Mouse (Mus musculus) cerebellum, postnatal 36 days (tissue): ENCODE results near the gene Zrsr2.

Experiments used
- DNase-seq, 2 experiments: peaks; one replicate each; pipeline ENCODE4 v3.0.0; 2021 to 2022; ENCODE audit warnings: mixed read lengths in 2 of 2

The Zrsr2 gene

DNA sequence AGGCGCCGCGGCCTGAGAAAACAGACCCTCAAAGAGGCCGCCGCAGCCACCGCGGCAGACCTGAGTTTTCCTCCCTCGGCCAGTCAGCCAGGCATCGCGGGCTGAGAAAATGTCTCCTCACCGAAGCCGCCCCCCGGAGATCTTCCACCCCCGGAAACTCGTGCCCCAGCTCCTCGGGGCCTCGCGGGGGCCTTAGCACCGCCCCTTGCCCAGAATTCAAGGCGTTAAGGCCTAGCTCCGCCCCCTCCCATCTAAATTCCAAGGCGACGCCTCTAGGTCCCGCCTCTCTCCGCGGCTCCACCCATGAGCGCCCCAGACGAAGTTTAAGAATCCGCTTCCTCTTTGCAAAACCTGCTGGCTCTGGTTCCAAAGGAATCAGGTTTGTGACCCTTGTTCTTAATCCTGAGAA lies at the start of gene Zrsr2:
TSS of gene Zrsr2 (minus strand) at position 195 of the 409 bp plus-strand sequence.
- peak; percentile 59 to 76 for DNase-seq

DNA sequence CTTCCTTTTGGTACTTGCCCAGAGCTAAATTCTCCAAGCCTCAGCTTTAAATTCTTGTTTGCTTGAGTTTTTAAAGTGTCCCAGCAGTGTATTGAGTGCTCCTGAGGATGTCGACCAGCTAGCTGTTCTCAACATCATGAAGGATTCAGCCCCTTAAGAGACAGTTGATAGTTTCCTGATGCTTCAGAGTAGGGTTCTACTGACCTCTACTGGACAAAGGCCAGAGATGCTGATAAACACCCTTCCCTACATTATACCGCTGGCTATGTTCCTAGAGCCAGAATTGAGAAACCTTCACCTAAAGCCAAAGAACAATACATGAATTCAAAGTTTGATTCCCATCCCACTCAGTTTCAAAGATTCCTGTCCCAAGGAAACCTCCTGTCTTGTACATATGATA lies 46.3 kb upstream of the Zrsr2 start:
- peak in 1 of 2 experiments; percentile 7 for DNase-seq

DNA sequence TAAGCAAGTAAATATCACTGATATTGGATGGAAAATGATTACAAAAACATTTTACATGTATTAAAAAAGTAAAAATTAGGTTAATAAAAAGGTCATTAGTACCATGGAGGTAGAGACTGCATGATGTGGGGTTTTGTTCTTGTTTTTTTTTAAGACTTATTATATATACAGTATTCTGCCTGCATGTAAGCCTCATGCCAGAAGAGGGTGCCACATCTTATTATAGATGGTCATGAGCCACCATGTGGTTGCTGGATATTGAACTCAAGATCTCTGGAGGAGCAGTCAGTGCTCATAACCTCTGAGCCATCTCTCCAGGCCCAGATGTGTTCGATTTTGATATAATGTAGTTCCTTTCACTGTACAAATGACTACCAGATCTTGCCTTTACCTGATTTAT lies 41.4 kb upstream of the Zrsr2 start:
- DNase-seq = no peak

DNA sequence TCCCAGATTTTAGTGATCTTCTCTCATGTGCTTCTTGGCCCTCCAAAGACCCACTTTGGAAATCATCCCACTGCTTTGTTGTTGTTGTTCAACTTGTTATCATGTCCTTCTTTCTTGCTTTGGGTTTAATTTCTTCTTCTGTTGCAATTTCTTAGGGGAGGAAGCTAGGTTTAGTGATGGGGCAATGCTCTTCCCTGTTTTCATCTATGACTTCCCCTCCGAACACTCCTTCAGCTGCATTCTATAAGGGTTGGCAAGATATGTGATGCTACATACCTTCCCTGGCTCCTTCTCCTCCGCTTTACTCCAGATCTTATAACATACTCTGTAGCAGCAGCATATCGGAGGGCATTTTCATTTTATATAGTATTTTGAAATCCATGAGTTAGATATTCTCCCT lies 38.3 kb upstream of the Zrsr2 start:
- DNase-seq = no peak

DNA sequence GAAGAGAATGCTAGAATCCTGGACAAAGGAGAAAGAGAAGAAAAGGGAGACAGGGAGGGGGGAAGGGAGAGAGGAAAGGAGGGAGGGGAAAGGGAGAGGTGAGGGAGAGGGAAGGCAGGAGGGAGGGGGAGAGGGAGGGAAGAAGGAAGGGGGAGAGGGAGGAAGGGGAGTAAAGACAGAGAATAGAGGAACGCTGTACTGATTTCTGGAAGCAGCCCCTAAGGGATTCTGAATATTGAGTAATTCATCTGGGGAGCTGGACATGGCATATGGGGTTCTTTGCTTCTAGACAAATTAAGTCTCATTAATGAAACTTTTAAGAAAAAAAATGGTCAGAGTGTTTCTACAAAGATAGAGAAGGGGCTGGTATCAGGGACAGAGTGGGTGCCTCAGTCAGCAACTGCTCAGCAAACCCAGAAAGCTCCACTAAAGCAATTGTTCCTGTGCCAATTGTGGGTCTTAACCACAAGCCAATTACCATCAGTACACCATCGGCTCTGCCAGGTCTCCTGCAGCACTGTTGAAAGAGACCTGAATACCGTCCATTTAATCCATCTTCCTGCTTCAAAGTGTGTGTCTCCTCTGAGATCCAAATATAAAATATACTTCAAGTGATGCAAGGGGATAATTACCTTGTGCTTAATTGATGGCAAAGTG lies 29.4 kb upstream of the Zrsr2 start:
- DNase-seq = no peak

DNA sequence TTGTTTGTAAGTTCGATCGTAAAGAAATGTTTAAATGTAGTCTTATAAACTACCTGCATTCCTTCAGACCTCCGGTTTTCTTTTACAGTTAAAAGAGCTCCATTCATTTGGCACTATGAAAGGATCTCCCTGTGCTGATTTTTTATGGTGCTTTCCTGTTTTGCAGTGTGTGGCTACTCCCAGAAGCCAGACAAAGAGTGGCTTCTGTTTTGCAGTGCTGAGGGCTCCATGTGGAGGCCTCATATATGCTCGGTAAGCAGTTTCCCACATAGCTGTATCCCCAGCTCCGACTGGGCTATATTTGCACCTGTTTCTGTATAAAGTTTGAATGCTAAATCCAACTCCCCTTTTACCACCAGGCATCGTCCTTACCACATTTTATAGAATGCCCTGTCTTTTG lies 23.7 kb upstream of the Zrsr2 start:
- no peak for DNase-seq

DNA sequence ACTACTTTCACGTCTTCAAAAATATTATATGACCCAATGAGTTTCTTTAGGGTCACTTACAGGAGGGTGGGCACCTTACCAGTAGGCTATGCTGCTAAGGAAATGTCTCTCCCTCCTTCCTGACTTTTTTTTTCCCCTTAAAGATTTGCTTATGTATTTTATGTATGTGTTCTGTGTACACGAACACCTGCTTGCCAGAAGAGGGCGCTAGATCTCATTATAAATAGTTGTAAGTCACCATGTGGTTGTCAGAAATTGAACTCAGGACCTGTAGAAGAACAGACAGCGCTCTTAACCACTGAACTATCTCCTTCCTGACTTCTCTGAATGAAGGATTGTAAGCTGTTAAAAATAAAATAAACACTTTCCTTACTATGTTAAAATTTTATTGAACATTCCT lies 23.0 kb upstream of the Zrsr2 start:
- DNase-seq = no peak

DNA sequence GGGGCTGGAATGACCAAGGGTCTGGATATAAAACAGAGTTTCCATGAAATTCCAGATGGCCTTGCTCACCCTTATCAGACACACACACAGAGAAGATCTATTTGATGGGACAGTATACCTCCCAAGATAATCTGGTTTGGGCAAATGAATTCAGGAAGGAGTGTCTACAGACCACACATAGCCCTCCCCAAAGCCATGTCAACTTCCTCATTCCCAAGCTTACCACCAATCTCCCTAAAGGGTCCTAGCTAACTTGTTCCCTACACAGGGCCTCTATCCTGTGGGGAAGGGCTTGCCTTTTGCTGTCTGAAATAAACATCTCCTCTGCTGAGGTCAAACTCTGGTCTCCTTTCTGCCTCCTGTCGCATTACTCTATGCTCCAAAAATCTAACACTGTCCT lies 22.6 kb upstream of the Zrsr2 start:
- no peak for DNase-seq

DNA sequence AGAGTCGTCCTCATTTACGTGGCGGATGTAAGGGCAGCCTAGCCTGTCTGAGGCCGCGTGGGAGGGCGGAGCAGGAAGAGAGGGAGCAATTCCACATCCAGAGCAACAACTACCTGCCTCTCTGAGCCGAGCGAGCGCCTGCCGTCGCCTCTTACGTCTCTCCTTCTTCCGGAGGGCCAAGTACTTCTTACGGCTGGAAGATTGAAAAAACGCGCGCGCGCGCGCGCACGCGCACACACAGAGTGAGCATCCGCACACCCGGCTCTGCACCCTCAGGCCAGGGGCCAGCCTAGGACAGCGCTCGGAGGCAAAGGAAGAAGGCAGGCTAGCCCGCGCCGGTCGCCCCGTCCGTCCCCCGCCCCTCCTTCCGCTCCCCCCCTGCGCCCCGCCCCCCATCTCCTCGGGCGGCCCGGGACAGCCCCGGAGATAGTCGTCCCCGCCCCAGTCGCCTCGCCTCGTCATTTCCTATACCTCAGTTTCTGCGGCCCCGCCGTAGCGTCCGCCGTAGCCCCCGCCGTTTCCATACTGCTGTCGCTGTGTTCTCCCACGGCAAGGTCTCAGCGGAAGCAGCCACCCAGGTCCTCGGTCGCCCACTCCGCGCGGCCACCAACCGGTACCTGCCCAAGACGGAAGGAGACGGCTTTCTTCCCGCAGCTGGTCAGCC lies 526 bp downstream of the Zrsr2 start:
- DNase-seq = peak; percentile 37 to 57

DNA sequence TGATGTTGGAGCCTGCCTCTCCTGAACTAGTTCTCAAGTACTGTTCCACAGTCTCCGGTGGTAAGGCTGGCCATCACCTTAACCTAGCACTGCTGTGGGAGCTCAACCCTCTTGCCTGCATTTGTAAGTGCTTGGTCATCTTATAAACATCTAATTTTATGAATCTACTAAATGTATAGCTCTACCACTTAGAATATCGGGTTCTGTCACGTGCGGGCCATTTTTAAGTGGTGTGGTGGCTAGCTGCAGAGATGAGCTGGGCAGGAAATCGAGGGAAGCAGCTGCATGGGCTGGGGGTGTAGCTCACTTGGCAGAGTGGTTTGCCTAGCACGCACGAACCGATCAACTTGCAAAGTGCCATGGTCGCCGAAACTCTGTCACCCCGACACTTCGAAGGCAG lies 1.1 kb downstream of the Zrsr2 start:
- no peak for DNase-seq

DNA sequence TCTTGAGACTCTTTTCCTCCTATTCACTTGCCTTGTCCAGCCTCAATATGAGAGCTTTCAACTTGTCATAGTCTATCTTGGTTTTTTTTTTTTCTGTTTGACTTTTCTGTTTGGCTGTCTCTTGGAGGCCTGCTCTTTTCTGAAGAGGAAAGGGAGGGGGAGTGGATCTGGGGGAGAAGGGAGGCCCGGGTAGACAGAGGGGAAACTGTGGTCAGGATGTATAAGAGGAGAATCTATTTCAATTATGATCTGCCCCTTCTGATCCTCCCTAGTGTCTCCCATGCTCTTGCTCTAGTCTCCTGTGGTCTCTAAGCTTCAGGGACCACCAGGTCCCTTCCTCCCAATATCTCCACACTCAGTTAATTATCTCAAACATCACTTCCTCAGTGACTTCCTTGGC lies 6.8 kb downstream of the Zrsr2 start:
- no peak for DNase-seq

DNA sequence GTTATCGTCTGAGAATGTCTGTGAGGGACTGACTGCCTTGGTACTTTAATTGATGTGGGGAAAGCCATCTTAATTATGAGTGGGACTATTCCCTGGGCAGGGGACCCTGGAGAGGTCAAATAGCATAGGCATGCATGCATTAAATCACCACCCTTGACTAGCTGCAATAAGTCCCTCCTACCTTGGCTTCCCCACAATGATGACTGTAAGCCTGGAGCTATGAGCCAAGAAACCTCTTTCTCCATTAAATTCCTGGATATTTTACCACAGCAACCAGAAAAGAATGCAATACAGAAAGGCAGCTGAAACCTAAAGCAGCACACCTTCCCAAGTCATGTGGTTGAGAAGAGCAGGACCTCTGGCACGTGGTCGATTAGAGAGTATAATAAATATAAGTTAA lies 14.1 kb downstream of the Zrsr2 start:
- DNase-seq = no peak

DNA sequence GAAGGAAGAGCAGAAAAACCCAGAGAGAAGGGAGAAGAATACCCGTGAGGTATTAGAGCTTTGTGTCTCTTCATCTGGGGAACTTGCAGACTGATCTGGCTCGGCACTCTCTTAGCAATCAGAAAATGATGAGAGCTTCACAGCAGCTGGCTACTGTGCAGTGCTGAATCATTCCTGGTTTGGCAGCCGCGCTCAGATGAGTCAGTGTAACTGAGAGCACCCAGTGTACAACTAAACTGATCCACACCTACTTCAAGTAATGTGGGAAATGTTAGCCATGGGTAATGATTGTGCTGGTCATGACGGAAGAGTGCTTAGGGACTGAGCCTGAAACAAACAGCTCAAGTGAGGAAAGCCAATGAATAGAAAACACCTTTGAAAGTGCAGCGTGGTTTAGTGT lies 19.9 kb downstream of the Zrsr2 start:
- no peak for DNase-seq

DNA sequence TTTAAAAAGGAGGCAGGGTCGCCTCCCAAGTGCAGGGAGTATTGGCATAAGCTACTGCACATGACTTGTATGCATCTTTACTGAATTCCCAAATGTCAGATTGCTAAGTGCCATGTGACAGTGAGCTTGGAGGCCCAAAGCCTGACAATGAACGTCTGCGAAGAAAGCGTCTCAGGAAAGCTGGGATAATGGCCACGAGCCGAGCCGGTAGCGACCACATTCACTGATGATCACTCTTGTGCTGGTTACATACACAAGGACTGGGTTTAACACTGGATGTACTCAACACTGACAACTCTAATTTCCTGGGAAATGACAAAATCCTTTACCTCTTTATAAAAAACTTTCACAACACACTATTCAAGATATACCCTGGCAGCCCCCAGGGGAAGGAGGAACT lies 23.7 kb downstream of the Zrsr2 start:
- no peak for DNase-seq

DNA sequence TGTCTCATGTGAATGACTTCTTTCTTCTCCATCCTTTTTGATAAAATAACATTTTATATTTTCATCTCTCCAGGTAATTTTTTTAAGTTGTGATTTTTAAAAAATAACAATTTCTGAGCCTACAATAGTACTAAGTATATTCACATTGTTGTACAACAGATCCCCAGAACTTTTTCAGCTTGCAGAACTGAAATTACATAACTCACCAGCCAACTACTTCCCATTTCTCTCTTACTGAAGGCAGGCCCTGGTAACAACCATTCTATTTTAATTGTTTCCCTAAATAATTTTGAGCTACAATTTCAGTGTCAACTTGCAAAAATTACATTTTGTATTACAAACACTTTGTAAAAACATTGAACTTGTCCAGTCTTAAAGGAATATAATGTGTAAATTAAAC lies 28.9 kb downstream of the Zrsr2 start:
- DNase-seq = no peak

DNA sequence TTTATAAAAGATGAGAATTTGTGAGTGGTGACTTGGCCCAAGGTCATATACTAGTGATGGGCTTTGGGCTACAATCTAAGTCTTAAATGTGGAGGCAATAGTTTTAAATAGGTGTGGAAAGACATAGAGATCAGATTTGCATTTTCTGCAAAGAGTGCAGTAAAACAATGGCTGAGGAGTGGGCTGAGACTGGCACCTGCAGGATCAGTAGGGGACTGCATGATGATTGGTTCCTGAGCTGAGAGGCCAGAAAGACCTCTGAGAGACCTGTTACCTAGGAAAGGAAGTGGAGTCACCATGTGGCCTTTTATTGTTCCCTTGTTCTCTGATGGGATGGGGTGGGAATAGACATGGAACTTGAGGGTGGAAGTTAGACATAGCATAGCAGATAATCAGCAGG lies 45.7 kb downstream of the Zrsr2 start:
- DNase-seq = peak; percentile 10 to 28

DNA sequence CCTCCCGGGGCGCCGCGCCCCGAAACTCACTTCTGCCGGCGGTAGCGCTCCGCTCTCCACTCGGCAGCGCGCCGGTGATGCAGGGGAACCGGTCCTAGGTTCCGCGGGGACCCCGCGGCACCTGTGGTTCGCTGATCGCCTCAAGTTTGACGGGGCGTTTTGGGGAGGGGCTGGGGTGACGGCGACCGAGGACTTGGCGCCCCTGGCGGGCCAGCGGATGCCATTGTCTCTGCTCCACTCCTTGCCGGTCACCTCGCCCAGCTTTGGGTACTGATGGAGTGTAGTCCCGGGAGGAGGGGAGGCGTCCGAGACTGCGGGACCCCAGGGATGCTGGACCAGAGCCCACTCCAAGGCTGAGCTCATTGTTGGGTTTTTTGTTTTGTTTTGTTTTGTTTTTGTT lies 49.1 kb downstream of the Zrsr2 start:
- peak; percentile 44 to 53 for DNase-seq

DNA sequence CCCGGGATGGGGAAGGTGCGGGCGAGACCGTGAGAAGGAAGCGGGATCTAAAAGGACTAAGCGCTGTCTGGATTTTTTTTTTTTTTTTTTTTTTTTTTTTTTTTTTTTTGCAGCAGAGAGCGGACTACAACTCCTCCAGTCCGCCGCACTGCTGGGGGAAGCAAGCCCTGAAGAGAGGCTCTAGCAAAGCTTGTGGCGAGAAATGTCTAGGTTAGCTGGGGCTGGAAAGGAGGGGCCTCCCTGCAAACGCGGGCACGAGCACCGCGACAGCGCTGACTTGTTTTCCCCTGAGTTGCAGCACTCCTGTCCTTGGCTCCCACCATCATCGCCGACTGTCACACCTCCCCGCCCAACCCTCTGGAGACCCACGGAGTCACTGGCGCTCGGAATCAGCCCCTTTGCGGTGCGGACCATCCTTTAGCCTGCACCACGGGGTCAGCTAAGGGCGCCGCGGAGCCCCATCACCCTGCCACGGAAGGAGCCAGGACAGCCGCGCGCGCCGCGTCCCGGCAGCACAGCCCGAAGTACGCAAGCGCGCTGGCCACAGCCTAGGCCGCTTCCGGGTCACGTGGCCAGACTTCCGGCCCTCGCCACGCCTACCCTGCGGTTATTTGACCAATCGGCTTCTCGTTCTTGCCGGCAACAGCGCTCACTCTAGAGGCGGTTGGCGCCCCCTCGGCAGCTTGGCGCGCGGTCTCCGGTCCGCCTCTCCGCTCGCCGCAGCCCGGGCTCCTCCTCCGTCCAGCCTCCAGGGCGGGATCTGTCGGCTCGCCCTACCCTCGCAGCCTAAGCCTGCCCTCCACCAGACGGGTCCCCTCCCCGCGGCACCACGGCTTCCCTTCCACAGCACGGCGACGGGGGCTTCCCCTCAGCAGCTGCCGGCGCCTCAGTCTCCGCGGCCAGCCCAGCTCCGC lies 49.9 kb downstream of the Zrsr2 start, which contains the start of gene Ap1s2:
TSS of gene Ap1s2 (plus strand) at position 681 of the 914 bp plus-strand sequence.
- peak; percentile 90 to 93 for DNase-seq

DNA sequence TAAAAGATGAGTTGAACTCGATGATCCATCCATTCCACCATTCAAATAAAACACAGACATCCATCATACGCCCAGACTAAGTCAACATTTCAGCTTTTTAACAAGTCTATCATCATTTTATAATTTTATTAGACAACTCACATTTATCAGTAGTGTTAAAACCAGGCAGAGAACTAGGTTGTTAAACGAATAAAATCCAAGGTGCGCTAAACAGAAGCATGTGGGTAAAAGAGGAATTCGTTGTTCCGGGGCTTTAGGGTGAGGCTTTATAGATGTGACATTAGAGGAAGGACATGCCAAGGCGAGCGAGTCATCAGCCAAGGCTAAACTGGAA lies 50.5 kb downstream of the Zrsr2 start:
- DNase-seq = no peak

DNA sequence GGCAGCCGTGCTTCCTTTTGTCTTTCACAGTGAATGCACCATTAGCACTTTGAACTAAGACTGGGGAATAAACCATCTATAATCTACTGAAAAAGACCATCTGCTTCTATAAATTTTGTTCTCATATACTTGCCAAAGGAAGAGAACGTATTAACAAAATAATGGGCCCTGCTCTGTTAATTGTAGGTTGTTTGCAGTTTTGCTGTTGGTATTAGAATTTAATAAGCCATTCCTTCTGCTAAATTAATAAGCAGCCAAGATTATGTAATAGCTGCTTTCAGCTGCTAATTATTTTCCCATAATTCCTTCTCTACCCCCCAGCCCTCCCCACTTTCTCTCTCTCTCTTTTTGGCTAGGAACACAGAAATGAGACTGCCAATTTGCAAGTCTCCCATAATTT lies 51.6 kb downstream of the Zrsr2 start:
- no peak for DNase-seq

DNA sequence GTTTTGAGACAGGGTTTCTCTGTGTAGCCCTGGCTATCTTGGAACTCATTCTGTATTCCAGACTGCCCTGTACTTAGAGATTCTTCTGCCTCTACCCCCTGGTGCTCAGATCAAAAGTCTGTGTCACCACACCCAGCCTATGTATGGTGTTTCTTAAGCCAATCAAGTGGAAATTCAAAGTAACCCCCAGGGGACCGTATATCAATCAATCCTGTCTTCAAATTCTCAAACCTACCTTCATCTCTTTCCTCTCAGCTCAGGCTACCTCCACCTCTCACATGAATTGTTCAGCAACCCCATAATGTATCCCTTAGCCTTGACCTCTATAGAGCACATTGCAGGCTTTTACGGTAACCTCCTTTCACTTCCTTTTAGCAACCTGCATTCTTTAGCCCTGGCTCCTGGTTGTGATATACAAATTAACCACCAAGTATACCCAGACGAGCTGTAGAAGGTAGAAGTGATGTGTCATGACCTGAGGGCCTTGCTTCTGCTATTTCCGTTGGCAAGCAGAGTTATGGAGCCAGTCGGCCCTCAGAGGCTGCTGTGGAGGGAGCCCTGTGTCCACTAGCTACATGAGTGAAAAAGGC lies 58.9 kb downstream of the Zrsr2 start:
- DNase-seq = no peak

DNA sequence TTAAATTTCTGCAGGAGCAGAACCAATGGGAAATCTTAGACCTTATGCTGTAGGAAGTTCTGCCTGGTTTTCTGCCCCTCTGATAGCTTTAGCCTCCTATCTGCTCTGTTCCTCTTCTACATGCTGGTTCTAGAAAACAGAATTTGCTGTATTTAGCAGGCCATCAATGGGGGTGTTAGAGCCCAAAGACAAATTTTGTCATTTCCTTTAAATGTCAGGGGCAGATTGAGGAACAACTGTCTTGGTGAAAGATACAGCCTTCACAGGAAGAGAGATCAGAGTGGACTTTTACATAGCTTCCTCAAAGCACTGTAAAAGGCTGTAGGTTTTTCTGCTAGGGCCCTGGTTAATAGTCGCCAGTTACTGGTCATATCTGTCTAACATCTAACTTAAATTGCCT lies 61.1 kb downstream of the Zrsr2 start:
- no peak for DNase-seq

DNA sequence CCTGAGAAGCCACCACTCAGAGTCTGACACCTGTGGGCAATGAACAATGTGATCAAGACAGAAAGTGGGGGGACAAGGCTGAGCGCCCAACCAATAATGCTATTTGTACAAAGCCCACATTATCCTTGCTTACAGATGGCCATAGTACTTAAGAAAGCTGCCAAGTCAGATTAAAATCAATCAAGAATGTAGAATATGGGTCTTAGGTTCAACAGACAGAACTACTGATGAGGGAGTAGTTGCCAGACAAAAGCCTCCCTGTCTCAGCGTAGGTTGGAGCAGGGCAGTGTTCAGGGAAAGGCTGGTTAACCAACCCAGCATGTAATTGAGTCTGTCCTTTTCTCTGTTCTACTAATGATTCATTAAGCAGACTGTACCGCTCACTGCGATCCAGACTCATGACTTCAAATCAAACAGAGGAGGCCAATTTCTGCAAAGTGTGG lies 72.9 kb downstream of the Zrsr2 start:
- no peak for DNase-seq
